25 mouse cellular contexts compared by ENCODE assay signal in the genomic region with DNA sequence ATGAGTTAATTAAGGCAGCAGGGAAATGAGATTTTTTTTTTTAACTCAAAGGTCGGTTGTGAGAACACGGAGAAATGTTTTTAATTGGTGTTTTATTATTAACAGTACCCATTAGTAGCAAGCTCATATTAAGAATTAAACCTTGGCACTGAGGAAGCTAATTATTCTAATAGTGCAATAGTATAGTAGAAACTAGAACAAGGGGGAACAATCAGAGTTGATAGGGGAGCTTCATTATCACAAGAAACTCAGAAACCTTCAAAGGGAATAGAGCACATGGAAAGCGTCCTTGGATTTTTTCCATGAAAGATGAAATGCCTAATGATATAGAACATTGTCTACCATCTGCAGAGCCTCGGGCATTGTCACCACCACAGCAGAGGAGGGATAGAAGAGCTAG. TPM values are rescaled to one million over a fixed set of nuclear protein-coding genes. Genes with fewer than 3 reads are reported as not detected.
"Had no signal": no experiment of that assay in that cellular context is flagged by ENCODE, and none has a peak within 500 bp of the region (broad histone marks: within the 10 kb centered on the region; RNA-seq: fewer than 3 reads in every experiment).

No protein-coding gene starts in this region.

- H3K27ac ChIP-seq: kidney, postnatal 0 days; layer of hippocampus, adult 2 months; limb, embryonic 10.5 days; limb, embryonic 13.5 days; liver, embryonic 12.5 days; liver, embryonic 15.5 days; midbrain, embryonic 12.5 days; neural tube, embryonic 13.5 days had no signal

- H3K4me3 ChIP-seq: layer of hippocampus, adult 2 months; limb, embryonic 10.5 days; limb, embryonic 13.5 days; liver, embryonic 12.5 days; liver, embryonic 15.5 days; midbrain, embryonic 12.5 days; neural tube, embryonic 13.5 days had no signal

- DNase-seq: kidney, adult 2 months; kidney, postnatal 25 days; layer of hippocampus, adult 9-11 months; liver; lung, adult 18-20 months; lung, postnatal 14 days; lung, postnatal 4 days; thymus, adult 18-20 months; thymus, postnatal 36 days had no signal

- H3K9me3 ChIP-seq: limb, embryonic 10.5 days; limb, embryonic 13.5 days; liver, embryonic 12.5 days; liver, embryonic 15.5 days; midbrain, embryonic 12.5 days; neural tube, embryonic 13.5 days had no signal

- H3K4me2 ChIP-seq: limb, embryonic 13.5 days; liver, embryonic 12.5 days; liver, embryonic 15.5 days; midbrain, embryonic 12.5 days; neural tube, embryonic 13.5 days had no signal

- ATAC-seq: liver, embryonic 12.5 days had no signal

- H3K9ac ChIP-seq: limb, embryonic 13.5 days; liver, embryonic 12.5 days; liver, embryonic 15.5 days; midbrain, embryonic 12.5 days; neural tube, embryonic 13.5 days had no signal

- H3K27me3 ChIP-seq: limb, embryonic 13.5 days; liver, embryonic 12.5 days; liver, embryonic 15.5 days; midbrain, embryonic 12.5 days; neural tube, embryonic 13.5 days had no signal

- H3K4me1 ChIP-seq: limb, embryonic 10.5 days; limb, embryonic 13.5 days; liver, embryonic 12.5 days; liver, embryonic 15.5 days; midbrain, embryonic 12.5 days; neural tube, embryonic 13.5 days had no signal

- H3K36me3 ChIP-seq: limb, embryonic 10.5 days; limb, embryonic 13.5 days; liver, embryonic 12.5 days; liver, embryonic 15.5 days; midbrain, embryonic 12.5 days; neural tube, embryonic 13.5 days had no signal

RNA-seq across cellular contexts. Expression of a gene that starts 21.4 kb away (rescaled TPM):
- total RNA-seq: megakaryocyte progenitor cell, adult 5-6 weeks; megakaryocyte-erythroid progenitor cell, adult 5-6 weeks had no signal
- polyA plus RNA-seq: kidney, adult 2 months; kidney, embryonic 14.5 days; kidney, postnatal 0 days; large intestine, adult 2 months; liver, embryonic 12.5 days; liver, embryonic 15.5 days; lung, embryonic 16.5 days; midbrain, embryonic 12.5 days; small intestine, adult 2 months; spleen, adult 2 months; stomach, embryonic 16.5 days had no signal
